Mouse (Mus musculus): ENCODE data around the gene B230219D22Rik. TPM values are rescaled to one million over a fixed set of nuclear protein-coding genes. Genes with fewer than 3 reads are reported as not detected.
A peak's percentile ranks its signal among the peaks of the same experiment; 100 is the strongest.

B230219D22Rik gene
- total RNA-seq, 4 experiments from 2014 or later = 37.8 to 39.8 (median 39.2) TPM

- DNase-seq (ENCODE audit: low spot score) = peak; percentile 78
These were observed 34.4 kb downstream of the B230219D22Rik start, which contains the start of gene Pcbd2 for GRCm38 (mm10) chr13:55727120-55727838. Pcbd2 (plus strand) TSS chr13:55727368.

DNA sequence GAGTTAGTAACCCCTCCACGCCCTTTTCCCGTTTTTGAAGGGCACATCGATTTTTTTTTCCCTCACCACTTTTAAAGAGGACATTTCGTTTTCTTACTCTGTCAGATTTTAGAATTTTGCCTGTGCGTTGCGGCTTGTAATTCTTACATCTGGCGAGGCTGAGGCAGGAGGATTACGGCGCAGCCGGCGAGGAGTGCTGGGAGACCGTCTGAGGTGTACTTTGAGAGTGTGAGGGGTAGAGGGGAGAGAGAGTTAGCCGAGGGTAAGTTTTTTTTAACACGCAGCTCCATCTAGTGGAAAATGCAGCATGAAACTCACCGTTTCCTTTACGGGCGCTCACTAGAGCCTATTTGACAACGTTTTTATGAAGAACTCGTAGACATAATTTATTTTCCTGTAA, 34.9 kb downstream of the B230219D22Rik start:
- peak; percentile 79 for DNase-seq (ENCODE audit: low spot score)

DNA sequence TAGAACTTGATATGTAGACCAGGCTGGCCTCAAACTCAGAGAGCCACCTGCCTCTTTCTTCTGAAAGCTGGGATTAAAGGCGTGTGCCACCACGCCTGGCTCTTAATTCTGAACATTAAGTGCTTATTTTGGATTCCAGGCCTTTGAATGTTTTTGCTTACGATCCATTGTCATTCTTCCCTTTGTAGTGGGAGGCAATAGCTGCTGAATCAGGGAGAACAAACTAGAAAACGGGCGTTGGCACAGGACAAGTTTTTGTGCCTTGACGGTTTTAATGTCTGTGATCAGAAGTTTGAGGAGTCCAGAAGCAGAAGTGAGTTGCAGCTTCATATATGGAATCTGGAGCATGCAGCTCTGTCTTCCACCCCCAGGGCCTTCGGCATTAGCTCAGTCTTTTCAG, 37.8 kb downstream of the B230219D22Rik start:
- no peak for DNase-seq (ENCODE audit: low spot score)

GRCm38 (mm10) chr13:55732121-55732520, 39.2 kb downstream of the B230219D22Rik start:
- DNase-seq (ENCODE audit: low spot score) = no peak

GRCm38 (mm10) chr13:55733628-55734502, 40.9 kb downstream of the B230219D22Rik start:
- no peak for DNase-seq (ENCODE audit: low spot score)

GRCm38 (mm10) chr13:55737885-55738284, 45.0 kb downstream of the B230219D22Rik start:
- no peak for DNase-seq (ENCODE audit: low spot score)

- no peak for DNase-seq (ENCODE audit: low spot score)
These were observed 49.4 kb downstream of the B230219D22Rik start for GRCm38 (mm10) chr13:55742306-55742705.

Other genes starting within 250 kb of the B230219D22Rik start
- gene Grk6, start 248.1 kb upstream of the B230219D22Rik start, total RNA-seq (2022) = 10 to 100 TPM; 14.9 to 19.0 (median 16.6) TPM
- gene Prr7, start 228.9 kb upstream of the B230219D22Rik start, total RNA-seq (2022) = 1 to 10 TPM in 1 of 4 experiments, under 1 TPM in 3; 0.44 to 1.2 (median 0.65) TPM
- 1 to 10 TPM; 3.8 to 6.4 (median 5.1) TPM for gene Dbn1, start 205.0 kb upstream of the B230219D22Rik start, total RNA-seq (2022)
- gene Pdlim7, start 179.4 kb upstream of the B230219D22Rik start, total RNA-seq (2022) = 10 to 100 TPM; 38.4 to 49.4 (median 49.0) TPM
- gene Dok3, start 163.8 kb upstream of the B230219D22Rik start, total RNA-seq (2022) = 1 to 10 TPM in 3 of 4 experiments, under 1 TPM in 1; 0.97 to 3.8 (median 1.4) TPM
- 10 to 100 TPM; 11.8 to 17.0 (median 13.7) TPM for gene Ddx41, start 156.5 kb upstream of the B230219D22Rik start, total RNA-seq (2022)
- 10 to 100 TPM; 11.5 to 18.3 (median 13.6) TPM for gene Fam193b, start 122.0 kb upstream of the B230219D22Rik start, total RNA-seq (2022)
- gene Tmed9, start 119.4 kb upstream of the B230219D22Rik start, total RNA-seq (2022) = 100 to 1,000 TPM in 1 of 4 experiments, 10 to 100 TPM in 3; 80.6 to 102 (median 90.0) TPM
- 1 to 10 TPM; 8.0 to 9.1 (median 8.8) TPM for gene B4galt7, start 93.2 kb upstream of the B230219D22Rik start, total RNA-seq (2022)
- gene Caml, start 70.1 kb upstream of the B230219D22Rik start, total RNA-seq (2022) = 10 to 100 TPM; 10.1 to 12.8 (median 11.7) TPM
- 10 to 100 TPM; 17.7 to 24.8 (median 20.2) TPM for gene Ddx46, start 58.1 kb upstream of the B230219D22Rik start, total RNA-seq (2022)
- 10 to 100 TPM; 43.3 to 50.2 (median 45.4) TPM for gene Txndc15, start 21.5 kb downstream of the B230219D22Rik start, total RNA-seq (2022)
- 10 to 100 TPM; 48.8 to 59.2 (median 53.4) TPM for gene Pcbd2, start 34.2 kb downstream of the B230219D22Rik start, total RNA-seq (2022)
- under 1 TPM; 0.25 to 0.40 (median 0.32) TPM for gene Catsper3, start 91.4 kb downstream of the B230219D22Rik start, total RNA-seq (2022)
- gene Pitx1, start 143.1 kb downstream of the B230219D22Rik start, total RNA-seq (2022) = not detected